Mouse (Mus musculus): ENCODE data around the gene Mybpc3. TPM values are rescaled to one million over a fixed set of nuclear protein-coding genes. Genes with fewer than 3 reads are reported as not detected.

Mybpc3 gene
- 7.0 and 11.2 TPM in 2 replicates for polyA plus RNA-seq (2012; rRNA removed)

GRCm38 (mm10) chr2:91117585-91118275 is at the start of gene Mybpc3:
Gene Mybpc3, plus strand, starts transcription at chr2:91118144.
- TF ChIP-seq POLR2A (IDR thresholded peaks at IDR 0.05; ENCODE audit: borderline replicate concordance, extremely low read depth, low read depth, low read length) (no peak), CTCF (IDR thresholded peaks at IDR 0.05; ENCODE audit: insufficient read depth, low read length) (no peak)
- H3K4me1 ChIP-seq (ENCODE audit: control insufficient read depth, insufficient read depth, low read length), result no peaks in the 10 kb centered on the region; the same call in 1 of the 2 replicates
- no peak for DNase-seq
- 79% methylated on average over 11 of the region's 11 CpGs for WGBS
- H3K4me3 ChIP-seq (replicated peaks; ENCODE audit: extremely low read depth, low read depth, low read length), result no peak within 1 kb of the TSS

DNA sequence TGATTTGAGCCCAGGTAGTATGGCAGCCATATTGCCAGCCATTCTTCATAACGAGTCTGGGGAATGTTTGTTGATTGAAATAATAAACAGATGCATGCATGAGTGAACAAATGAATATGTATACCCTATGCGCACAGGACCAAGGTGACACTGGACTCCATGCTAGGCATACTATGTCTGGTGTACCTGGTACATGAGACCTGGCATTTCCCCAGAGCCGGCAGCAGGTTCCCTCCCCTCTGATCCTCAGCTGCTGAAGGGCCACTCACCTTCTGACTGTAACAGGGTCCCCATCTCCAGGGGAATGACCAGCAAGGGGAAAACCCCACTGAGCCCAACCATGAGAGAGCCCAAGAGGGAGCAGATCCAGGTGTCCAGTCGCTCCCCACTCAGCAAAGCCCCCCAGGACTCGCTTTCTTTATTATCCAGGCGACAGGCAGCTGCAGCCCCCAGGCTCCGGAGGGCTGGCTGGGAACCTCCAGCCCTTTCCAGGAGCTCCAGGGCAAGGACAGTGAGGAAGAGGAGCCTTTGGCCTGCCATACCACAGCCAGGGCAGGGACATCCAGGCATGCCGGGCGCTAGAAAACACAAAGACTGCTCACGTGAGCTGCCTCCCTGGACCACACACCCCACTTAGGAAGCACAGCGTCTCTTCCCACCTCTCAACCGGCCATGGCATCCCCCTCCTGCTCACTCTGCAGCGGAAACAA is 49.6 kb upstream of the Mybpc3 start:
- Histone ChIP-seq H3K4me1 (ENCODE audit: control insufficient read depth, insufficient read depth, low read length) (peaks cover 10% of the 10 kb centered on the region), H3K4me3 (replicated peaks; ENCODE audit: extremely low read depth, low read depth, low read length) (peak overlapping the region; percentile 30)
- TF ChIP-seq POLR2A (IDR thresholded peaks at IDR 0.05; ENCODE audit: borderline replicate concordance, extremely low read depth, low read depth, low read length) (no peak), CTCF (IDR thresholded peaks at IDR 0.05; ENCODE audit: insufficient read depth, low read length) (no peak)
- DNase-seq, result no peak
- 61% methylated on average over 13 of the region's 13 CpGs for WGBS

DNA sequence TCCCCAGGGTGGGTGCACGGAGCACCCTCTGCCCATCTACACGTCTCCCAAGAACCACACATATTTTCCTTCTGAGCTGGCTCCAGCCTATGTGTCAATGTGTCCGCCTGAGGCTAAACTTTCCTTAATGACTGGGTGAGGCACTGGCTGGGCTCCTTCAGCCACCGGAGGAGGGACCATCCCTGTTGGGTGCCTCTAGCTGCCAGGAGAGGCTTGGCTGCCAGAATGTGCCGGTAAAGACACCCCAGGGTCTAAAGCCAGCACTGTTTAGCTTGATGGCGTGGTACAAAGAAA is 49.1 kb upstream of the Mybpc3 start:
- WGBS, result 43% methylated on average over 6 of the region's 6 CpGs
- DNase-seq, result no peak
- Histone ChIP-seq H3K4me3 (replicated peaks; ENCODE audit: extremely low read depth, low read depth, low read length) (peak overlapping the region; percentile 30), H3K4me1 (ENCODE audit: control insufficient read depth, insufficient read depth, low read length) (peaks cover 10% of the 10 kb centered on the region)
- TF ChIP-seq CTCF (IDR thresholded peaks at IDR 0.05; ENCODE audit: insufficient read depth, low read length), result no peak
- TF ChIP-seq POLR2A (IDR thresholded peaks at IDR 0.05; ENCODE audit: borderline replicate concordance, extremely low read depth, low read depth, low read length), result no peak

GRCm38 (mm10) chr2:91069306-91070000 is 48.5 kb upstream of the Mybpc3 start:
- H3K4me3 ChIP-seq (replicated peaks; ENCODE audit: extremely low read depth, low read depth, low read length), result peak overlapping the region; percentile 65
- peak; percentile 33 for DNase-seq
- peaks cover 10% of the 10 kb centered on the region for H3K4me1 ChIP-seq (ENCODE audit: control insufficient read depth, insufficient read depth, low read length)
- TF ChIP-seq POLR2A (IDR thresholded peaks at IDR 0.05; ENCODE audit: borderline replicate concordance, extremely low read depth, low read depth, low read length) (no peak), CTCF (IDR thresholded peaks at IDR 0.05; ENCODE audit: insufficient read depth, low read length) (no peak)
- 5% methylated on average over 14 of the region's 14 CpGs for WGBS

DNA sequence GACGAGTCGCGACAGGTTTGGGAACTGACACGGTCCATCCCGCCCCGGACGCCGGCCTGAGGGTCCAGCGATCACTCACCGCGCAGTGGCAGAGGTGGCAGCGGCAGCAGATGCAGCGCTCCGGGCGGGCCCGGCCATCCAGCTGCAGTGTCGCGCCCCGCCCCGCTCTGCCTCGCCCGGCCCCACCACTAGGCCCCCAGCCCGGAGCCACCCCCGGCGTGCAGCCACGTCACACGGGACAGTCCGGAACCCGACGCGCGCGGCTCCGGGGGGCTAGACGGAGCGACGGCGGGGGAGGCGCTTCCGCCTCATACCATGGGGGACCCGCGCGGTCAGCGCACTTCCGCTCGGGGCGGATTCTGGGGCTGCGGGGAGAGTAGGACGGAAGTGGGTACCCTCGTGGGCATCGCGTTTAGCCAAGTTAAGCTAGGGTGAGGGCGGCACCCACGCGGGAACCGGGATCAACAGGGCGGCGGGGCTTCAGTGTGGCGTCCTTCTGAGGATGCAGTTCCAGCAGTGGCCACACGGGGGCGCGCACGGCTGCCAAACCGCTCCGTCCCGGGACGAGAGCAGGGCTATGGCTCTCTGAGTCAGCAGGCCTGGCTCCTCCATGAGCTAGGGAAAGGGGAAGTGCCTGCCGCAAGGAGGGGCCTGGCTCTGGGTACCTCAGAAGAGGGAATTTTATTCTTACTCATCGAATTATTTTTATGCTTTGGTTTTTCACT is 47.7 kb upstream of the Mybpc3 start, which contains the start of gene Slc39a13:
Slc39a13 (minus strand) TSS at position 342 of the 725 bp plus-strand sequence.
- Histone ChIP-seq H3K4me1 (ENCODE audit: control insufficient read depth, insufficient read depth, low read length) (peaks cover 10% of the 10 kb centered on the region), H3K4me3 (replicated peaks; ENCODE audit: extremely low read depth, low read depth, low read length) (peak within 1 kb of the TSS; percentile 65)
- TF ChIP-seq CTCF (IDR thresholded peaks at IDR 0.05; ENCODE audit: insufficient read depth, low read length), result peak; percentile 59
- peak; percentile 51 for TF ChIP-seq POLR2A (IDR thresholded peaks at IDR 0.05; ENCODE audit: borderline replicate concordance, extremely low read depth, low read depth, low read length)
- WGBS, result under 1% methylated on average over 69 of the region's 69 CpGs
- DNase-seq, result peak; percentile 97

GRCm38 (mm10) chr2:91071059-91071458 is 46.9 kb upstream of the Mybpc3 start:
- DNase-seq, result no peak
- no peak for TF ChIP-seq CTCF (IDR thresholded peaks at IDR 0.05; ENCODE audit: insufficient read depth, low read length)
- no peak for TF ChIP-seq POLR2A (IDR thresholded peaks at IDR 0.05; ENCODE audit: borderline replicate concordance, extremely low read depth, low read depth, low read length)
- Histone ChIP-seq H3K4me1 (ENCODE audit: control insufficient read depth, insufficient read depth, low read length) (peaks cover 10% of the 10 kb centered on the region), H3K4me3 (replicated peaks; ENCODE audit: extremely low read depth, low read depth, low read length) (no peak overlapping the region)
- 86% methylated on average over 10 of the region's 10 CpGs for WGBS

DNA sequence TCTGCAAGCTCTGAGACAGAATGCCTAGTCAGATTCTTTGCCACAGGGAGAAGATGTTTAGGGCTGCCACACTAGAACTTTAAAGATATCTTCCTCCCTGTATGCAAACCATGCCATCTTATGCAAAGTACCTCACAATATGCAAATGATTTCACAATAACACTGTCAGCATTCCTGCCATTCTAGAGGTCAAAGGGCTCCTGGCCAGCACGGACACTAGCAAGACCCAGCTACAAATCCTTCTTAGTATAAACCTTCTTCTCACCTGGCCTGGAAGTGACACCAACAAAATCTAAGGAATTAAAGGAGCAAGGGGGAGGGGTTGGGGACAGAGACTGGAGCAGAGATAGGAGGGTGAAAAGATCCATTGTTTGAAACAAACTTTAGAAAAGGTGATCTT is 45.9 kb upstream of the Mybpc3 start:
- no peak for DNase-seq
- Histone ChIP-seq H3K4me1 (ENCODE audit: control insufficient read depth, insufficient read depth, low read length) (peaks cover 10% of the 10 kb centered on the region), H3K4me3 (replicated peaks; ENCODE audit: extremely low read depth, low read depth, low read length) (no peak overlapping the region)
- TF ChIP-seq POLR2A (IDR thresholded peaks at IDR 0.05; ENCODE audit: borderline replicate concordance, extremely low read depth, low read depth, low read length) (no peak), CTCF (IDR thresholded peaks at IDR 0.05; ENCODE audit: insufficient read depth, low read length) (no peak)
- WGBS, result 20% methylated on average over 1 of the region's 1 CpGs

GRCm38 (mm10) chr2:91077957-91078313 is 40.0 kb upstream of the Mybpc3 start:
- TF ChIP-seq CTCF (IDR thresholded peaks at IDR 0.05; ENCODE audit: insufficient read depth, low read length), result no peak
- no peak for TF ChIP-seq POLR2A (IDR thresholded peaks at IDR 0.05; ENCODE audit: borderline replicate concordance, extremely low read depth, low read depth, low read length)
- DNase-seq, result no peak
- 27% methylated on average over 12 of the region's 12 CpGs for WGBS
- H3K4me3 ChIP-seq (replicated peaks; ENCODE audit: extremely low read depth, low read depth, low read length), result peak overlapping the region; percentile 16
- peaks cover 8% of the 10 kb centered on the region for H3K4me1 ChIP-seq (ENCODE audit: control insufficient read depth, insufficient read depth, low read length)

Measured in lung, adult 2 months (tissue).